Comparison of ENCODE assay signal across 21 mouse cellular contexts in the genomic region with DNA sequence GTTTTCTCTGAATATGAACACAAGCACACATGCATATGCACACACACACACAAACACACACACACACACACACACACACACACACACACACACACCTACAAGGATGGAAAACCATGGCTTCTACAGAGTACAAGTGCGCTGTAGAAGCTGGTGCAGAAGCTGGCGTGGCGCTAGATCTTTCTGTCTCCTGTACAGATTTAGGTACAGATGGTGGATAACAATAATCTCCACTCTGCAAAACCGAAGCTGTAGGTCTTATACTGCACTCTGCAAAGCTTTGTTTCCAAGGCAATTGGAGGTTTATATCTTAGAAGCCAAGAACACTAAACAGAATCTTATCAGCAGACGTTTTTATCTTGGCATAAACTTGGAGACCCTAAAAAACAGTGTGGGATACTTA.
"Had no signal": no experiment of that assay in that cellular context is flagged by ENCODE, and none has a peak within 500 bp of the region (broad histone marks: within the 10 kb centered on the region; RNA-seq: fewer than 3 reads in every experiment).

No protein-coding gene starts in this region.

- DNase-seq: kidney, adult 11 months; kidney, adult 8-10 months; kidney, postnatal 10 days; kidney, postnatal 36 days; layer of hippocampus, postnatal 36 days; liver, postnatal 0 days; lung, embryonic 14.5 days; right cerebral cortex, postnatal 25 days; spleen, adult 18-20 months; thymus, adult 18-20 months; thymus, postnatal 36 days had no signal

- H3K36me3 ChIP-seq: kidney, embryonic 15.5 days; midbrain, embryonic 12.5 days; midbrain, embryonic 15.5 days; neural tube, embryonic 12.5 days; neural tube, embryonic 15.5 days; stomach, embryonic 15.5 days had no signal

- H3K27me3 ChIP-seq: kidney, embryonic 15.5 days; midbrain, embryonic 12.5 days; midbrain, embryonic 15.5 days; neural tube, embryonic 12.5 days; neural tube, embryonic 15.5 days; stomach, embryonic 15.5 days had no signal

- H3K4me2 ChIP-seq: kidney, embryonic 15.5 days; lung, embryonic 14.5 days; midbrain, embryonic 12.5 days; midbrain, embryonic 15.5 days; neural tube, embryonic 12.5 days; neural tube, embryonic 15.5 days; stomach, embryonic 15.5 days had no signal

- H3K27ac ChIP-seq: kidney, embryonic 15.5 days; left cerebral cortex, adult 2 months; liver, embryonic 14.5 days; macrophage; midbrain, embryonic 12.5 days; midbrain, embryonic 15.5 days; neural tube, embryonic 12.5 days; neural tube, embryonic 15.5 days; stomach, embryonic 15.5 days had no signal

- H3K9me3 ChIP-seq: kidney, embryonic 15.5 days; midbrain, embryonic 12.5 days; midbrain, embryonic 15.5 days; neural tube, embryonic 12.5 days; neural tube, embryonic 15.5 days; stomach, embryonic 15.5 days had no signal

- H3K4me3 ChIP-seq: kidney, embryonic 15.5 days; left cerebral cortex, adult 2 months; midbrain, embryonic 12.5 days; midbrain, embryonic 15.5 days; neural tube, embryonic 12.5 days; neural tube, embryonic 15.5 days; stomach, embryonic 15.5 days had no signal

- H3K9ac ChIP-seq: kidney, embryonic 15.5 days; liver, embryonic 14.5 days; liver, postnatal 0 days; lung, embryonic 14.5 days; midbrain, embryonic 12.5 days; midbrain, embryonic 15.5 days; neural tube, embryonic 12.5 days; neural tube, embryonic 15.5 days; stomach, embryonic 15.5 days had no signal

- ATAC-seq: liver, postnatal 0 days; lung, postnatal 0 days; midbrain, embryonic 15.5 days had no signal

- H3K4me1 ChIP-seq: kidney, embryonic 15.5 days; midbrain, embryonic 12.5 days; midbrain, embryonic 15.5 days; neural tube, embryonic 12.5 days; neural tube, embryonic 15.5 days had no signal
